Mouse (Mus musculus): ENCODE measurements around the gene Cnp. TPM values are rescaled to one million over a fixed set of nuclear protein-coding genes. Genes with fewer than 3 reads are reported as not detected.

Cnp gene
- polyA plus RNA-seq, 1 experiment from 2014 or later, result 19.4 TPM

DNA sequence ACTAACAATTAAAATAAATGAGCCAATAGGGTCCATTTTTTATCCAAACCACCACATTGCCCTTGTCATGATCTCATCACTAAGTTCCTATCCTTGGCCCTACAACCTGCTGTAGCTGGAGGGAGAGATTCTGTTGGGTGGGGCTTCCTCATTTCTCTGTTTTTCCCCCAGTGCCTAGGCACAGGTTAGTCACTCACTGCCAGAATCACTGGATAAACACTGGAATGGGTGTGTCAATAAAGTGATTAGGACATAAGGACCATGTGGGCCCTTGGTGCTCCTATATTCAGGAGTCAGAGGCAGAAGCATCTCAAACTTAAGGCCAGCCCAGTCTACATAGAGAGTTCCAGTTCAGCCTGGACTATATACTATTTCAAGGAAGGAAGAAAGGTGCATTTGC, 38.2 kb upstream of the Cnp start:
- Histone ChIP-seq H3K36me3 (replicated peaks) (no peaks in the 10 kb centered on the region), H3K27ac (no peak overlapping the region), H3K9me3 (no peaks in the 10 kb centered on the region), H3K9ac (no peak overlapping the region), H3K27me3 (peaks cover 50% of the 10 kb centered on the region; the same call in 1 of the 2 replicates), H3K4me2 (no peak overlapping the region), H3K4me3 (replicated peaks) (no peak overlapping the region), H3K4me1 (no peaks in the 10 kb centered on the region)
- no peak for ATAC-seq (ENCODE audit: low FRiP score)

DNA sequence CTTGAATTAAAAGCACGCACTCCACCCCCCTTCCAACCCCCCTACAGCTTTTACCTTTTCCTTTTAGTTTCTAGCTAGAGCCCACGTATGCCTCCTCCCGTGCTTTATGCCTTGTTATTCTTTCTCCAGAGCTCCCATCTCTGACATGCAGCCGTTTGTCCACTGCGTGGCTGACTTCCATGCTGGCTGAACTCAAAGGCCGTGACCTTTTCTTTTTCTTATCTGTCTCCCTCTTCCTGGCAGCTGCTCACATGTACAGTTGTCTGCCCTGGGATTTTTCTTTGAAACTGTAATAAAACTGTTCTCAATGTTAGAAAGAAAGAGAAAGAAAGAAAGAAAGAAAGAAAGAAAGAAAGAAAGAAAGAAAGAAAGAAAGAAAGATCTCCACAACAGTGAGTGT, 33.7 kb upstream of the Cnp start:
- no peaks in the 10 kb centered on the region for H3K36me3 ChIP-seq (replicated peaks)
- WGBS, result 67% methylated on average over 6 of the region's 6 CpGs
- no peaks in the 10 kb centered on the region for H3K9me3 ChIP-seq

DNA sequence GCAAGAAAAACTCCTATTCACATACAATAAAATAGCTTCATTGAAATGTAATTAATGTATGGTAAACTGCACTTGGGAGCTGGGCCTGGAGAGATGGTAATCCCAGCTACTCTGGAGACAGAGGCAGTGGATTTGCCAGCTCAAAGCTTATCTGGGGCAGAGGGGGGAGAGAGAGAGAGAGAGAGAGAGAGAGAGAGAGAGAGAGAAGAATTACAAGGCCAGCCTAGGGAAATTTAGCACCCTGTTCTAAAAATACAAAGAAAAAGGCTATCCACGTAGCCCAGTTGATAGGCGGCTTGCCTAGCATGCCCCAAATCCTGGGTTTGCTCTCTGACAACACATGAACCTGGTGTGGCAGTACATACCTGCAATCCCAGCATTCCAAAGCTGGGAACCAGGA, 33.1 kb upstream of the Cnp start:
- no peak for ATAC-seq (ENCODE audit: low FRiP score)
- no peak overlapping the region for H3K4me2 ChIP-seq
- H3K36me3 ChIP-seq (replicated peaks), result no peaks in the 10 kb centered on the region
- H3K4me1 ChIP-seq, result peaks cover 12% of the 10 kb centered on the region
- H3K4me3 ChIP-seq (replicated peaks), result no peak overlapping the region
- H3K9ac ChIP-seq, result no peak overlapping the region
- 93% methylated on average over 2 of the region's 2 CpGs for WGBS
- no peak overlapping the region for H3K27ac ChIP-seq
- peaks cover 22% of the 10 kb centered on the region; the same call in 1 of the 2 replicates for H3K27me3 ChIP-seq
- no peaks in the 10 kb centered on the region for H3K9me3 ChIP-seq

More for the DNA sequence above, 33.7 kb upstream of the Cnp start:
- Histone ChIP-seq H3K9ac (no peak overlapping the region), H3K27ac (no peak overlapping the region), H3K27me3 (peaks cover 25% of the 10 kb centered on the region; the same call in 1 of the 2 replicates), H3K4me3 (replicated peaks) (no peak overlapping the region), H3K4me1 (peaks cover 9% of the 10 kb centered on the region), H3K4me2 (no peak overlapping the region)
- ATAC-seq (ENCODE audit: low FRiP score), result no peak

DNA sequence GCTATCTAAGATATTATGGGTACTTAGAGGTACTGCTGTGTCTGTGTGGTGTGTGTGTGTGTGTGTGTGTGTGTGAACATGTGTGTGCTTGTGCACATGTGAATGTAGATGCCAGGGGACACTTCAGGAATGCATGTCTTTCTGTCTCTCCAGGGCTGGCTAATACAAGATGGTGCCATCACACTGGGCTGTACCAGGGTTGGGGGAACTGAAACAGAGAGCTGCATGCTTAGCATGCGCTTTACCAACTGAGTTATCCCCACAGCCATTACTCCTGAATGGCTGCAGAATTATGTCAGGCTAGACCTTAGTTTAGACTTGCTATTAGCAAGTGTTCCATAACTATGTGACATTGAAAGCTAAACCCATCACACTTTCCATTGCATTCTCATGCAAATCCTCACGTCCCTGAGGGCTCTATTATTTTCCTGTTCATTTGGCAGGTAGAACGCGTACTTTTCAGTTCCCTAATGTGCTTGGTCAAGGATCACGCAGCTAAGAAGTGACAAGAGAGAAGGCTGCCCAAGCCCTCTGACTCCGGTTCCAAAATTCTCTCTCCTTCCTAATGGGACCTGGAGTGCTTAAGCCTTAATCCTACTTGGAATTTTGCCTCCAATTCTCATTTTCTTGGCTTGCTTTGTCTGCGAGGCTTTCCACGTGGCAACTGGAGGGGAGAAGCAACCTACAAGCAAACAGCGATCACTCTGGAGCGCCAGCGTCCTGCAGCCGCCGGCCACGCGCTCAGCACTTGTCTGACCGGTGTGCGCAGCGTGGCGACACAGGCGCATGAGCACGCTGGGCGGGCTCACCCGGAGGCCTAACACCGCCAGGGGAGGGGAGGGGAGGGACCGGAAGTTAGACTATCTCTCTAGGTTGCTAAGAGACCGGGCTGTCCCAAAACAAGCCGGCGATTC, 29.6 kb upstream of the Cnp start, which contains the start of gene Ttc25:
Gene Ttc25, plus strand, starts transcription at position 776 of the 914 bp plus-strand sequence.
- Histone ChIP-seq H3K27me3 (peaks cover 21% of the 10 kb centered on the region; the same call in 1 of the 2 replicates), H3K4me3 (replicated peaks) (peak within 1 kb of the TSS; percentile 46), H3K36me3 (replicated peaks) (no peaks in the 10 kb centered on the region), H3K4me1 (peaks cover 12% of the 10 kb centered on the region), H3K9ac (peak within 1 kb of the TSS; percentile 50), H3K27ac (peak within 1 kb of the TSS; percentile 64), H3K9me3 (no peaks in the 10 kb centered on the region), H3K4me2 (peak within 1 kb of the TSS; percentile 67)
- 4% methylated on average over 28 of the region's 28 CpGs for WGBS
- ATAC-seq (ENCODE audit: low FRiP score), result peak; percentile 97

DNA sequence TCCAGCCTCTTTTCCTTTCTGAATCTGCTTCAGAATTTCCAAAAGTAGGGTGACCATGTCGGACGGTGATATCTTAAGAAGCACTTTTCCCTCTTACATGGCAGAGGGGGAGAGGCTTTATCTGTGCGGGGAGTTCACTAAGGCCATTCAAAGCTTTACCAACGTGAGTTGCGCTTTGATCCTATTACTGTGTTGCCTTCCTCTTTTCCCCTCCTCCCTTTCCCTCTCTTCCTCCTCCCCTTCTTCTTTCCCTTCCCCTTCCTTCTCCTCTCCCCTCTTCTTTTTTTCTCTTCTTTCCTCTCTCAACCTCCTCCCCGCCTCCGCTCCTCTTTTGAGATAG, 29.0 kb upstream of the Cnp start:
- H3K27me3 ChIP-seq, result peaks cover 21% of the 10 kb centered on the region; the same call in 1 of the 2 replicates
- H3K9me3 ChIP-seq, result no peaks in the 10 kb centered on the region
- no peak; the same call in 1 of the 2 replicates for ATAC-seq (ENCODE audit: low FRiP score)
- peak overlapping the region; percentile 64 for H3K27ac ChIP-seq
- H3K9ac ChIP-seq, result peak overlapping the region; percentile 50
- peak overlapping the region; percentile 46 for H3K4me3 ChIP-seq (replicated peaks)
- H3K36me3 ChIP-seq (replicated peaks), result no peaks in the 10 kb centered on the region
- H3K4me2 ChIP-seq, result peak overlapping the region; percentile 67
- H3K4me1 ChIP-seq, result peaks cover 12% of the 10 kb centered on the region
- 26% methylated on average over 7 of the region's 7 CpGs for WGBS

DNA sequence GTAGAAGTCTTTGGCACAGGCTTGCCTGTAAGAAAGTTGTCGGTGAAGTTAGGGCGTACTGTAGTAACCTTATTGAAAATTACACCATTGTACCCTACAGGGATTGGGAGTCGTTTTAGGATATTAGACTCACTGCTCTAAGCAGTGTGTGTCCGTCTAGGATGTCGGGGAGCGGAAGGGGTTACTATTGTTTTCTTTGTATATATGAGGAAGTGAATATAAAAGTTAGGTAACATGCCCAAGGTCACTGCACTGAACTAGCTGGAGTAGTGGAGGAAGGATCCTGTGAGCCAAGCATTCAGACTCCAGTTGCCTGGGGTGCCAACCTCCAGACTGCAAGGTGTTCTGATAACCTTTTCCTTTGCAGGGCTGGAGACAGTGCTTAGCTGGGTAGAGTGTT, 27.7 kb upstream of the Cnp start:
- Histone ChIP-seq H3K9ac (no peak overlapping the region), H3K4me1 (peaks cover 12% of the 10 kb centered on the region), H3K27ac (no peak overlapping the region), H3K27me3 (peaks cover 12% of the 10 kb centered on the region; the same call in 1 of the 2 replicates), H3K9me3 (no peaks in the 10 kb centered on the region), H3K36me3 (replicated peaks) (no peaks in the 10 kb centered on the region), H3K4me2 (no peak overlapping the region), H3K4me3 (replicated peaks) (no peak overlapping the region)
- no peak for ATAC-seq (ENCODE audit: low FRiP score)
- WGBS, result 89% methylated on average over 6 of the region's 6 CpGs

DNA sequence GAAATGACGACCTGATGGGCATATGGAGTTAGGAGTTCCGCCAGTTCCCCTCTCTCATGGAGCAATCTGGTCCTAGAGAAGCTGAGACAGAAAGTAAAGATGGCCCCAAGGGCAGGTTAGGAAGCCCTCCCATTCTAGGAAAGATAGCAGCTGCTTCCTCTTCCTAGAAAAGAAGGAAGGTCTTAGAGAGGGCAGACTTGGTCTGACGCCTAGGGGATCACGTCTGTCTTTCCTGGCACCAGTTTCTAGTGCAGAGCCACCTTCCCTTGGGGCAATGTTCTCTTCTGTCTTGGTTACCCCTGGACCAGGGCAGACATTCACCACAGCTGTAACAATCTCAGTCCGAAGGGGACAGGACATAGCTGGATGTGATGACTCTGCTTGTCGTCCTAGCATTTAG, 26.6 kb upstream of the Cnp start:
- Histone ChIP-seq H3K4me2 (no peak overlapping the region), H3K4me3 (replicated peaks) (no peak overlapping the region), H3K4me1 (peaks cover 12% of the 10 kb centered on the region), H3K36me3 (replicated peaks) (no peaks in the 10 kb centered on the region), H3K27me3 (0 out of 2 replicates have a peak, but pooled peaks cover 9% of the 10 kb centered on the region), H3K9ac (no peak overlapping the region), H3K27ac (no peak overlapping the region), H3K9me3 (no peaks in the 10 kb centered on the region)
- ATAC-seq (ENCODE audit: low FRiP score), result no peak
- WGBS, result 84% methylated on average over 6 of the region's 6 CpGs

DNA sequence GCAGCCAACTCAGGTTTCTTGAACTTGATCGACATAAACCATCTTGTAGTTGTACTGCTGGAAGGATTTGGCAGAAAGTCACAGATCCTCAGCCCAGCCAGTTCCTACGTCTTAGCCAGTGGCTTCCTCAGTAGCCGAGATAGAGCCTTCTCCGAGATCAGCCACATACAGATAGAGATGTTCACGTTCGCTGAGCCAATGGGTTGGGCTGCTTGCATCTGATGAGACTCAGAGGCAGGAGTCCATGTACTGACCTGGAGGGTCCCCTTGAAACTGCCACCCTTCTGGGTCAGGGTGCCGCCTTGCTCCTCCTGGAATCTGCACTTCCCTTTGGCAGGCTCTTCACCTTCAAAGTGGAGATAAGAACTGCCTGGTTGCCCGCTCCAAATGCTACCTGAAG, 25.2 kb upstream of the Cnp start:
- Histone ChIP-seq H3K9ac (no peak overlapping the region), H3K36me3 (replicated peaks) (no peaks in the 10 kb centered on the region), H3K27me3 (0 out of 2 replicates have a peak, but pooled peaks cover 9% of the 10 kb centered on the region), H3K4me3 (replicated peaks) (no peak overlapping the region), H3K27ac (no peak overlapping the region), H3K4me2 (no peak overlapping the region), H3K9me3 (no peaks in the 10 kb centered on the region), H3K4me1 (peaks cover 12% of the 10 kb centered on the region)
- ATAC-seq (ENCODE audit: low FRiP score), result no peak
- WGBS, result 88% methylated on average over 8 of the region's 8 CpGs

DNA sequence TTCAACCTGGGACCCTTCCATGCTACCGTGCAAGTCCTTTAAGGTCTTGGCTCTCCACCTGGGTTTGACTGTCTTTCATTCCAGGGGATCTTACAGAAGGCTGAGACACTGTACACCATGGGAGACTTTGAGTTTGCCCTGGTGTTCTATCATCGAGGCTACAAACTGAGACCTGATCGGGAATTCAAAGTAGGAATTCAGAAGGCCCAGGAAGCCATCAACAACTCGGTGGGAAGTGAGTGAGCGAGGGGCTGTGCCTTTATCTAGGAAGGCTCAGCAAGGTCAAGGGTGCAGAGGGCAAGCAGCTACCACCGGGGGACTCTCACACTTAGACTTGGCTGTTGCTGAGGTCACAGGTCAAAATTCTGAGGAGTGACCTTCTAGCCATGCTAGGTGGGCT, 24.6 kb upstream of the Cnp start:
- Histone ChIP-seq H3K27me3 (0 out of 2 replicates have a peak, but pooled peaks cover 9% of the 10 kb centered on the region), H3K9ac (no peak overlapping the region), H3K4me2 (no peak overlapping the region), H3K4me1 (peaks cover 8% of the 10 kb centered on the region), H3K4me3 (replicated peaks) (no peak overlapping the region), H3K27ac (no peak overlapping the region), H3K9me3 (no peaks in the 10 kb centered on the region), H3K36me3 (replicated peaks) (no peaks in the 10 kb centered on the region)
- no peak for ATAC-seq (ENCODE audit: low FRiP score)
- 82% methylated on average over 6 of the region's 6 CpGs for WGBS

DNA sequence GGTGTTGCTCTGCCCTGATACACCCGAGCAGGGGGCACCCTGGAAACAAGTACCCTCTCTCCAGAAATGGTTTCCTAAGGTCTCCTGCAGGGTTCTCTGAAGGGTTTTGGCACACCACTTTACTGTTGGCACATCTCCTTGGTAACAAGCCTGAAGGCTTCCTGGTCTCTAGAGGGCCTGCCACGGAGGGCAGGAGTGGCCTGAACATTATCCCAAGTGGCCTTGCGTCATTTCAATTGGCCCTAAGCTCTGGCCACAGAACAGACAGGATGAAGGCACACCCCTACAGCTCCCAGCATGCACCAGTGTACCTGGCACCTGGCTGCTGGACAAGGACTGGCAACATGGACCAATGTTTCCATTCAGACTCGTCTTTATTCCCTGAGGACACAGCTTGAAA, 21.9 kb upstream of the Cnp start:
- ATAC-seq (ENCODE audit: low FRiP score), result no peak
- Histone ChIP-seq H3K36me3 (replicated peaks) (no peaks in the 10 kb centered on the region), H3K4me2 (no peak overlapping the region), H3K9ac (no peak overlapping the region), H3K4me3 (replicated peaks) (no peak overlapping the region), H3K4me1 (peaks cover 5% of the 10 kb centered on the region), H3K27ac (no peak overlapping the region), H3K9me3 (no peaks in the 10 kb centered on the region), H3K27me3 (0 out of 2 replicates have a peak, but pooled peaks cover 8% of the 10 kb centered on the region)
- 79% methylated on average over 4 of the region's 4 CpGs for WGBS

DNA sequence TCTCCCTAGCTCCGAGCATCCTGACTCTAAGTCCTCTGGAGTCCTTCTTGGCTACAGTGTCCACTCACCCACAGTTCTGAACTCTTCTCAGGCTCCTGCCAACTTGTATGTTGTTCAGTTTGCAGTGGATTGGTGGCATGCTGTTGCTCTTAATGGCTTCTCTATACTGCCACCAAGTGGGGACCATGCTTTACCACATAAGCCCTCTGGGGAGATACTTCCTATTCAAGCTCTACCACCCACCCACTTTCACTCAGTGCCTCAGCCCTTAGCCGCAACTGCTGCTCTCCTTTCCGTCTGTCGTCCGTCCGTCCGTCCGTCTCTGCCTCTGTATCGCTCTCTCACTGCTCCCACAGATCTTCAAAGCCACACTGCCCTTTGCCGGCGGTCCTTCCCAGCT, 19.1 kb upstream of the Cnp start:
- ATAC-seq (ENCODE audit: low FRiP score), result peak; percentile 51; the same call in 1 of the 2 replicates
- H3K4me2 ChIP-seq, result peak overlapping the region; percentile 29
- peak overlapping the region; percentile 8; the same call in 1 of the 2 replicates for H3K9ac ChIP-seq

DNA sequence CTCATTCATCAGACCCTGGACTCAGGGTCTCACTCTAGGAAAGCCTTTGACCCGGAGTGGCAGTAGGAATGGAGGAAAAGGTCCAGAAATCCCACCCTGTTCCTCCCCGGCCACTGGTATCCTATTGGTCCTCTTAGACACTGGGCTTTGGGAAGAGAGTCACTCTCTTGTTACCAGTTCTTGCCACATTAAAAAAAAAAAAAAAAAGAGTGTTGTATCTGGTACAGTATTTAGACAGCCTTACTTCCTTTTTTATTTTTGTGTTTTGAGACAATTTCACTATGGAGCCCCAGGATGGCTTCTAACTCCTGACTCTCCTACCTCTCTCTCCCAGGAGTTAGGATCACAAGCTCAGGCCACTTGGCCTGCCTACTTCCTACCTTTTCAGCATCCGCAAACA, 17.1 kb upstream of the Cnp start:
- no peak for ATAC-seq (ENCODE audit: low FRiP score)
- no peak overlapping the region for H3K9ac ChIP-seq
- no peaks in the 10 kb centered on the region for H3K9me3 ChIP-seq
- no peak overlapping the region for H3K4me3 ChIP-seq (replicated peaks)
- H3K36me3 ChIP-seq (replicated peaks), result no peaks in the 10 kb centered on the region
- H3K4me1 ChIP-seq, result peaks cover 5% of the 10 kb centered on the region
- H3K27me3 ChIP-seq, result no peaks in the 10 kb centered on the region
- WGBS, result 68% methylated on average over 3 of the region's 3 CpGs
- H3K4me2 ChIP-seq, result no peak overlapping the region
- H3K27ac ChIP-seq, result no peak overlapping the region

More for the DNA sequence above, 19.1 kb upstream of the Cnp start:
- Histone ChIP-seq H3K4me3 (replicated peaks) (no peak overlapping the region), H3K27ac (no peak overlapping the region), H3K4me1 (peaks cover 5% of the 10 kb centered on the region), H3K9me3 (no peaks in the 10 kb centered on the region), H3K36me3 (replicated peaks) (no peaks in the 10 kb centered on the region), H3K27me3 (no peaks in the 10 kb centered on the region)
- WGBS, result 21% methylated on average over 11 of the region's 11 CpGs

DNA sequence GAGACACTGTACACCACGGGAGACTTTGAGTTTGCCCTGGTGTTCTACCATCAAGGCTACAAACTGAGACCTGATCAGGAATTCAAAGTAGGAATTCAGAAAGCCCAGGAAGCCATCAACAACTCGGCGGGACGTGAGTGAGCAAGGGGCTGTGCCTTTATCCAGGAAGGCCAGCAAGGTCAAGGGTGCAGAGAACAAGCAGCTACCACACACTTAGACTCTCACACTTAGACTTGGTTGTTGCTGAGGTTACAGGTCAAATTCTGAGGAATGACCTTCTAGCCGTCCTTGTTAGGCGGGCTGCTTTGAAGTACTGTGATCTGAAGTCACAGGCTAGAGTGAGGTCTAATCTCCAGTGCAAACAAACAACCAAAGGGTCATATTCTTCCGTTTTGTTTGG, 15.2 kb upstream of the Cnp start:
- no peaks in the 10 kb centered on the region for H3K27me3 ChIP-seq
- peaks cover 5% of the 10 kb centered on the region for H3K4me1 ChIP-seq
- no peaks in the 10 kb centered on the region for H3K9me3 ChIP-seq
- no peak overlapping the region for H3K4me3 ChIP-seq (replicated peaks)
- no peaks in the 10 kb centered on the region for H3K36me3 ChIP-seq (replicated peaks)
- no peak overlapping the region for H3K9ac ChIP-seq
- no peak for ATAC-seq (ENCODE audit: low FRiP score)
- H3K27ac ChIP-seq, result no peak overlapping the region
- WGBS, result 64% methylated on average over 7 of the region's 7 CpGs
- no peak overlapping the region for H3K4me2 ChIP-seq

Data from forebrain, embryonic 12.5 days (tissue).